Mouse (Mus musculus) G1E (cell line): ENCODE data around the gene Cblb. TPM values are rescaled to one million over a fixed set of nuclear protein-coding genes. Genes with fewer than 3 reads are reported as not detected.

ENCODE experiments used
- ATAC-seq: 2 replicates; pipeline ENCODE4 v1.8.0; 2016; ENCODE audit warnings: mild to moderate bottlenecking; ENCODE audit not compliant: insufficient number of reproducible peaks, poor library complexity, low FRiP score, severe bottlenecking; ENCODE audit errors: extremely low read depth
- DNase-seq: peaks from one replicate; pipeline ENCODE4 v3.0.0; 2012; ENCODE audit warnings: low spot score
- H3K27me3 ChIP-seq: 2 replicates; pipeline ENCODE4 v1.6.1; 2012; ENCODE audit warnings: mild to moderate bottlenecking, low read length, inconsistent platforms; ENCODE audit not compliant: insufficient read depth
- H3K36me3 ChIP-seq: replicated peaks from 2 replicates; pipeline ENCODE3; 2012; ENCODE audit warnings: mild to moderate bottlenecking, inconsistent platforms
- H3K4me1 ChIP-seq: 2 replicates; pipeline ENCODE4 v1.6.1; 2012; ENCODE audit warnings: low read depth, low read length, inconsistent platforms, mixed read lengths; ENCODE audit not compliant: insufficient read depth
- H3K4me3 ChIP-seq: 2 replicates; pipeline ENCODE4 v1.5.1; 2012; ENCODE audit warnings: low read depth, mild to moderate bottlenecking, inconsistent platforms, low read length, moderate library complexity, mixed read lengths
- H3K9me3 ChIP-seq: replicated peaks from 2 replicates; pipeline ENCODE4 v1.6.1; 2012; ENCODE audit warnings: inconsistent platforms
- CTCF ChIP-seq: IDR thresholded peaks from 2 replicates; pipeline ENCODE4 v1.5.1; 2012; ENCODE audit warnings: low read depth, low read length, inconsistent platforms, mixed read lengths
- GATA1 ChIP-seq: IDR thresholded peaks from 2 replicates; pipeline ENCODE4 v1.6.1; 2012; ENCODE audit warnings: borderline replicate concordance, low read length, inconsistent platforms, mixed read lengths
- GATA2 ChIP-seq: IDR thresholded peaks from 2 replicates; pipeline ENCODE4 v1.6.1; 2012; ENCODE audit warnings: low read depth, low read length, inconsistent platforms, borderline replicate concordance
- POLR2AphosphoS5 ChIP-seq: IDR thresholded peaks from 2 replicates; pipeline ENCODE4 v1.6.1; 2012; ENCODE audit warnings: low read depth, low read length, inconsistent platforms; ENCODE audit not compliant: insufficient replicate concordance
- TAL1 ChIP-seq: conservative IDR thresholded peaks from 2 replicates; pipeline ENCODE4 v1.6.1; 2012; ENCODE audit warnings: low read depth, low read length, inconsistent platforms, mixed read lengths
- polyA plus RNA-seq: library from polyadenylated mRNA; stranded (reverse); fragments of >175 nt; gene quantifications from 2 replicates; pipeline ENCODE4 v1.2.3, GENCODE M21; 2012
- total RNA-seq, 2 experiments: library from RNA; stranded (forward) in 1 of 2; stranded (reverse) in 1 of 2; fragments of 200-1000 nt in 1 of 2; fragments of >200 nt in 1 of 2; fragmentation: Nextera tagmentation in 1 of 2; gene quantifications; 2 replicates each; pipeline ENCODE4 v1.2.3; 2014 to 2017

Gene Cblb
- total and polyA plus RNA-seq, 3 experiments = 5.4 to 31.9 (median 9.1) TPM

GRCm38 (mm10) chr16:52184350-52184749 lies 153.3 kb downstream of the Cblb start:
- H3K4me1 ChIP-seq = no peaks in the 10 kb centered on the region
- no peaks in the 10 kb centered on the region for H3K9me3 ChIP-seq
- H3K36me3 ChIP-seq = peaks cover 21% of the 10 kb centered on the region
- TF ChIP-seq POLR2AphosphoS5 = no peak
- no peak for TF ChIP-seq TAL1
- TF ChIP-seq GATA1 = no peak
- TF ChIP-seq CTCF = no peak
- TF ChIP-seq GATA2 = no peak
- no peak overlapping the region for H3K4me3 ChIP-seq
- H3K27me3 ChIP-seq = no peaks in the 10 kb centered on the region
- ATAC-seq = no peak
- DNase-seq = no peak

- TF ChIP-seq GATA2 (no peak), GATA1 (no peak), TAL1 (no peak), CTCF (no peak), POLR2AphosphoS5 (no peak)
- H3K27me3 ChIP-seq = no peaks in the 10 kb centered on the region
- H3K4me1 ChIP-seq = no peaks in the 10 kb centered on the region
- DNase-seq (no peak), ATAC-seq (no peak)
- no peak overlapping the region for H3K4me3 ChIP-seq
- H3K36me3 ChIP-seq = peaks cover 34% of the 10 kb centered on the region
- H3K9me3 ChIP-seq = no peaks in the 10 kb centered on the region
Observed at GRCm38 (mm10) chr16:52186731-52187130, 155.7 kb downstream of the Cblb start.

- no peak overlapping the region for H3K4me3 ChIP-seq
- H3K36me3 ChIP-seq = peaks cover 37% of the 10 kb centered on the region
- no peaks in the 10 kb centered on the region for H3K9me3 ChIP-seq
- DNase-seq (no peak), ATAC-seq (no peak)
- TF ChIP-seq TAL1 = no peak
- no peak for TF ChIP-seq GATA1
- no peak for TF ChIP-seq CTCF
- no peaks in the 10 kb centered on the region for H3K4me1 ChIP-seq
- no peaks in the 10 kb centered on the region for H3K27me3 ChIP-seq
Observed at GRCm38 (mm10) chr16:52189103-52189502, 158.1 kb downstream of the Cblb start.

DNA sequence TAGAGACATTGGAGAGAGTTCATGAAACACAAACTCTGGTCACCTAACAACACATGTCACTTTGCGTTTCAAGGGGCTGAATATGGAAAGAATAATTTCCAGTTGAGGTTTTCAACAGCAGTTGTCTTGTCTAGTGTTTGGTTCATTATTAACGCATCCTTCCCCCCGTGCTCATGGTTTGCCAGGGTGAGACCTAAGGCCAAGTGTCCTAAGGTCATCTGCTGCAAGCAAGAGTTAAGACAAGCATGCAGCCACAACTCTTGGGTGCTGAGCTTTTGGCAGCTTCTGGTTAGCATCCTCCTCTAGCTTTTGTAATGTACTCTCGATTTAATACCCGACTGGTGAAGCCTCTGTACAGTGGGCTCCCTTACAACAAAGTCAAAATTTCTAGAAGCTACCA lies 159.7 kb downstream of the Cblb start:
- no peaks in the 10 kb centered on the region for H3K9me3 ChIP-seq
- TF ChIP-seq TAL1 (no peak), GATA1 (no peak), CTCF (no peak), POLR2AphosphoS5 (no peak), GATA2 (no peak)
- ATAC-seq (no peak), DNase-seq (no peak)
- peaks cover 42% of the 10 kb centered on the region for H3K36me3 ChIP-seq
- H3K27me3 ChIP-seq = no peaks in the 10 kb centered on the region
- H3K4me1 ChIP-seq = no peaks in the 10 kb centered on the region
- no peak overlapping the region for H3K4me3 ChIP-seq

GRCm38 (mm10) chr16:52194040-52194439 lies 163.0 kb downstream of the Cblb start:
- H3K36me3 ChIP-seq = peaks cover 39% of the 10 kb centered on the region
- H3K4me3 ChIP-seq = no peak overlapping the region
- H3K27me3 ChIP-seq = no peaks in the 10 kb centered on the region
- DNase-seq (no peak), ATAC-seq (no peak)
- H3K9me3 ChIP-seq = no peaks in the 10 kb centered on the region
- TF ChIP-seq TAL1 = no peak
- TF ChIP-seq CTCF = no peak
- no peak for TF ChIP-seq POLR2AphosphoS5
- no peak for TF ChIP-seq GATA2
- TF ChIP-seq GATA1 = no peak
- H3K4me1 ChIP-seq = no peaks in the 10 kb centered on the region

GRCm38 (mm10) chr16:52194866-52195265 lies 163.8 kb downstream of the Cblb start:
- TF ChIP-seq GATA2 (no peak), CTCF (no peak), GATA1 (no peak), TAL1 (no peak), POLR2AphosphoS5 (no peak)
- H3K4me3 ChIP-seq = no peak overlapping the region
- H3K9me3 ChIP-seq = no peaks in the 10 kb centered on the region
- DNase-seq = no peak
- ATAC-seq = no peak
- H3K36me3 ChIP-seq = peaks cover 35% of the 10 kb centered on the region
- no peaks in the 10 kb centered on the region for H3K27me3 ChIP-seq
- no peaks in the 10 kb centered on the region for H3K4me1 ChIP-seq

DNA sequence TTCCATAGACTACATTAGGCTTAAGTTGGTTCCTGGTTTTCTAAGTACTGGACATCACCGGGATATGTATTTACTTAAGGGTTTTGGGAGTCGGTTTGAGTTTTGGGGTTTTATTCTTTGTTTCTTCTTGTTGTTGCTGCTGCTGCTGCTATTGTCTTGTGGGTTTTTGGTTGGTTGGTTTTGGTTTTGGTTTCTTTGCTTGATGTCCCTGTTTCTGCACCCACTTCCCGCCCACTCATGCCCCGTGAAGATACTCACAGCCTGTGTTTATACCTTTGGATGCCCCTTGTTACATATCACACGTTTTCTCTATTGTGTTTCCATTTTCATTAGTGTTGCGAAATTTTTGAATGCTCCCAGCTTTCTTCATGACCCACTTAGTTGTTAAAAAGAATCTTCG lies 169.1 kb downstream of the Cblb start:
- TF ChIP-seq CTCF = no peak
- DNase-seq = no peak

More for the DNA sequence above, 169.1 kb downstream of the Cblb start:
- Histone ChIP-seq H3K36me3 (peaks cover 31% of the 10 kb centered on the region), H3K27me3 (no peaks in the 10 kb centered on the region), H3K9me3 (no peaks in the 10 kb centered on the region), H3K4me3 (no peak overlapping the region), H3K4me1 (no peaks in the 10 kb centered on the region)
- ATAC-seq = no peak
